Mouse (Mus musculus): ENCODE data around the gene Cdpf1. TPM values are rescaled to one million over a fixed set of nuclear protein-coding genes. Genes with fewer than 3 reads are reported as not detected.
A peak's percentile ranks its signal among the peaks of the same experiment; 100 is the strongest.

Gene Cdpf1
- polyA plus RNA-seq (2014; fragmentation: Nextera tagmentation; extraction: Ambion mirVana), result 30.6 and 33.4 TPM in 2 replicates

DNA sequence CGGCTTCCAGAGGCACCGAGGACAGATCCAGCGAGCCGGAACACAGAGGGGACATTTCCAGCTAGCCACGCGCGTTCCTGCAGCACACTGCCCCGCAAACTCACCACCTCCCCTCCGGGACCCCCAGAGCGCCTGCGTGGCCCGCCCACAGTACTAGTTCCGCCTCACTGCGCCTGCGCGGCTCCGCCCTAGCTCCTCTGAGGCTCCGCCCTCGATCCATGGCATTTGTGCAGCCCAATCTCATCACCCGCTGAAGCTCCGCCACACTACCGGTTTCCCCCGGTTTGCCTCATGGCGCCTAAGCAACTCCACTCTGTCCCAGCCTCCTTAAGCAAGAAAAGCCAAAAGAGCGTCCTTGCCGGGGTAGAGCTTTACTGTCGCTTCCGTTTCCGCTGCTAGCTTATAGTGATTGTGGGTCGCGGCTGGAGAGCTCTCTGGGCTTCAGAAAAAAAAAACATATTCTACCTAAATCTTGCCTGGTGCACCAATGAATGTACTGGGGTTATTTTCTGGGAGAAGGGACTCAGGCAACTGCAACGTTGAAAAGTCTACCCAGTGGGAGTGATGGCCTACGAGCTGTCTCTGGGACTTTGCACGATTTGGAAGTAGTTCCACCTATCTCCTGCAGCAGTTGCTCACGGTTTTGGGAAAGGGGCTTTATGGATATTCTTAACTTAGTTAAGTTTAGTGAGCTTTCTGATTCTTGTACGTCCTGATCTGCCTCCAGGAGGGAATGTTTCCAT is at the start of gene Cdpf1:
Cdpf1 (minus strand) TSS at position 163 of the 743 bp plus-strand sequence.
- Histone ChIP-seq H3K9me3 (ENCODE audit: control insufficient read depth, low read length) (no peaks in the 10 kb centered on the region), H3K27me3 (replicated peaks; ENCODE audit: control insufficient read depth, insufficient read depth, low read length) (no peaks in the 10 kb centered on the region), H3K4me3 (ENCODE audit: low read depth, low read length) (peak within 1 kb of the TSS; percentile 65), H3K36me3 (ENCODE audit: control insufficient read depth, insufficient read depth, low read length) (no peaks in the 10 kb centered on the region), H3K4me2 (ENCODE audit: low read depth, low read length) (peak within 1 kb of the TSS; percentile 60), H3K4me1 (ENCODE audit: control insufficient read depth, insufficient read depth, low read length) (peaks cover 7% of the 10 kb centered on the region), H3K9ac (ENCODE audit: low read depth, low read length) (peak within 1 kb of the TSS; percentile 78), H3K27ac (replicated peaks; ENCODE audit: low read depth, low read length) (peak within 1 kb of the TSS; percentile 87)
- 2% methylated on average over 29 of the region's 36 CpGs for WGBS
- ATAC-seq (ENCODE audit: low read depth) (peak; percentile 95), DNase-seq (ENCODE audit: low spot score) (peak; percentile 98)

- 1% methylated on average over 31 of the region's 42 CpGs for WGBS
Observed at GRCm38 (mm10) chr15:85859490-85860031, 48.1 kb upstream of the Cdpf1 start, which contains the start of gene Gtse1. TSS of gene Gtse1 (plus strand) at chr15:85859745.

DNA sequence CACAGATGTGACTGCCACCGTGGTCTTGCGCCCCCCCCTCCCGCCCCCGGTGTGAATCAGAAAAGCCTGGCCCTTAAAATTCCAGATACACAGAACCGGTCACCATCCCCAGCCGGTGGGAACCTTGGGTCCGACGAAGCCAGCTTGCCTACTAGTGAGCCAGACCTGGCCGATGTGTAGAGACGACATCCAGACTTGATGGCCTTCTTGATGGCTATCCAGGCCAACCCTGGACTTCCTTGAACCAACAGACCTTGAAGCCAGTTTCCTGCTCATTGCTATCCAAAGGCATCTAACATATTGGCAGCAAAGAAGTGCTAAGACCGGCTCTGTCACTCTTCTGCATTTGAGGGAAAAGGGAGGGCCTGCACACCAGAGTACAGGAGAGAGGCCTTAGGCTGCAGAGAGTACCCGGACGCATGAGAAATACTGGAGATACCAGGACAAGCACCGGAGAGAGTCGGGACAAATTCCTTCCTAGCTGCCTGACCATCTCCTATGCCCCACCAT is 47.5 kb upstream of the Cdpf1 start:
- Histone ChIP-seq H3K27ac (replicated peaks; ENCODE audit: low read depth, low read length) (peak overlapping the region; percentile 69; the same call in 1 of the 2 replicates), H3K9ac (ENCODE audit: low read depth, low read length) (peak overlapping the region; percentile 74), H3K9me3 (ENCODE audit: control insufficient read depth, low read length) (no peaks in the 10 kb centered on the region), H3K36me3 (ENCODE audit: control insufficient read depth, insufficient read depth, low read length) (peaks cover 18% of the 10 kb centered on the region), H3K4me2 (ENCODE audit: low read depth, low read length) (peak overlapping the region; percentile 77), H3K4me3 (ENCODE audit: low read depth, low read length) (peak overlapping the region; percentile 75), H3K27me3 (replicated peaks; ENCODE audit: control insufficient read depth, insufficient read depth, low read length) (no peaks in the 10 kb centered on the region), H3K4me1 (ENCODE audit: control insufficient read depth, insufficient read depth, low read length) (peaks cover 17% of the 10 kb centered on the region; the same call in 1 of the 2 replicates)
- ATAC-seq (ENCODE audit: low read depth) (peak; percentile 35), DNase-seq (ENCODE audit: low spot score) (no peak)
- WGBS, result 8% methylated on average over 15 of the region's 15 CpGs

More at GRCm38 (mm10) chr15:85859490-85860031, 48.1 kb upstream of the Cdpf1 start, which contains the start of gene Gtse1:
- Histone ChIP-seq H3K4me2 (ENCODE audit: low read depth, low read length) (peak within 1 kb of the TSS; percentile 77), H3K9me3 (ENCODE audit: control insufficient read depth, low read length) (no peaks in the 10 kb centered on the region), H3K36me3 (ENCODE audit: control insufficient read depth, insufficient read depth, low read length) (peaks cover 23% of the 10 kb centered on the region), H3K4me1 (ENCODE audit: control insufficient read depth, insufficient read depth, low read length) (peaks cover 17% of the 10 kb centered on the region; the same call in 1 of the 2 replicates), H3K9ac (ENCODE audit: low read depth, low read length) (peak within 1 kb of the TSS; percentile 74), H3K4me3 (ENCODE audit: low read depth, low read length) (peak within 1 kb of the TSS; percentile 75), H3K27ac (replicated peaks; ENCODE audit: low read depth, low read length) (peak within 1 kb of the TSS; percentile 69), H3K27me3 (replicated peaks; ENCODE audit: control insufficient read depth, insufficient read depth, low read length) (no peaks in the 10 kb centered on the region)
- DNase-seq (ENCODE audit: low spot score) (peak; percentile 99), ATAC-seq (ENCODE audit: low read depth) (peak; percentile 99)

DNA sequence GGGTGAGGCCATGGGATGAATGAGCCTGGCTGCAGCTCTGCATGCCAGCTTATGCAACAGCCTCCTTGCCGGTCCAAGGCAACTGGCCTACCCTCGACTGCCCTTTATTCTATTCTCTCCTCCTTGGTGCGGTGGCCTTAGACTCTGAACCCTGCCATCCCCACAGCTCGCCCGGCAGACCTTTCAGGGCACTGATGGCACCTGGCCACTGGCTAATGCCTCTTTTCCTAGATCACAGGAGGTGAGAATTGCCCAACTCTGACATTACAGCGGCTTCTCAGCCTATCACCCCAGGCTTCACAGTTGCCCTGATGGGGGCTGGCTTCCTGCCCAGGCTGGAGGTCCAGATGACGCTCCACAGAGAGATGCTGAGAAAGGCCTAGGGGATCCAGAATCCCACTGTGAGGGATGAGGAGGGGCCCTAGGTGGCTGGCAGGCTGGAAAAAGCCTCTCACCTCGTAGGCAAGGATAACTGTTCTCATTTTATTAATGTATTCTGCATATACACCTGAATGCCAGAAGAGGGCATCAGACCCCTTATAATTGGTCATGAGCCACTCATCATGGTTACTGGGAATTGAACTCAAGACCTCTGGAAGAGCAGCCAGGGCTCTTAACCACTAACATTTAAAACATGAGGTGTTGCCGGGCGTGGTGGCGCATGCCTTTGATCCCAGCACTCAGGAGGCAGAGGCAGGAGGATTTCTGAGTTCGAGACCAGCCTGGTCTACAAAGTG is 40.3 kb upstream of the Cdpf1 start:
- DNase-seq (ENCODE audit: low spot score), result no peak
- H3K9ac ChIP-seq (ENCODE audit: low read depth, low read length), result no peak overlapping the region
- H3K4me1 ChIP-seq (ENCODE audit: control insufficient read depth, insufficient read depth, low read length), result no peaks in the 10 kb centered on the region
- H3K27ac ChIP-seq (replicated peaks; ENCODE audit: low read depth, low read length), result no peak overlapping the region
- no peak for ATAC-seq (ENCODE audit: low read depth)
- WGBS, result 79% methylated on average over 12 of the region's 12 CpGs
- no peaks in the 10 kb centered on the region for H3K9me3 ChIP-seq (ENCODE audit: control insufficient read depth, low read length)
- H3K27me3 ChIP-seq (replicated peaks; ENCODE audit: control insufficient read depth, insufficient read depth, low read length), result no peaks in the 10 kb centered on the region
- no peak overlapping the region for H3K4me3 ChIP-seq (ENCODE audit: low read depth, low read length)
- no peaks in the 10 kb centered on the region for H3K36me3 ChIP-seq (ENCODE audit: control insufficient read depth, insufficient read depth, low read length)
- H3K4me2 ChIP-seq (ENCODE audit: low read depth, low read length), result no peak overlapping the region

DNA sequence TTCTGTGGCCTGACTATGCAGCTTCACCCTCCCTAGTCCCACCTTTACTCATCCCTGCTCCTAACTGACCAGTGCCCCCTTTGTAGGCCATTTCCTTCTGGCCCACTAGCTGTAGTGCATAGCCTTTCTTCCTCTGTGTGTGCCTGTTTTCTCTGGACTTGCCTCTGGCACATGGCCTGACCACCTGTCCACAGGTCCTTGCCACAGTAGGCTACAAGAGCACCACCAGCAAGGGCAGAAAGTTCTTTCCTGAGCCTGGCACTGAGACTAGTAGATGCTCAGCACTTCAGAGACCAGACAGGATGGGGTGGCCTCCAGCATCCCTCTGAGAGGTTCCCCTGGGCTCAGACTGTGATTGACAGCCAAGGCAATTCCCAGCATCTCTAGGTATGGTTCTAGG is 33.6 kb upstream of the Cdpf1 start:
- Histone ChIP-seq H3K36me3 (ENCODE audit: control insufficient read depth, insufficient read depth, low read length) (no peaks in the 10 kb centered on the region), H3K4me2 (ENCODE audit: low read depth, low read length) (no peak overlapping the region), H3K4me3 (ENCODE audit: low read depth, low read length) (no peak overlapping the region), H3K27me3 (replicated peaks; ENCODE audit: control insufficient read depth, insufficient read depth, low read length) (no peaks in the 10 kb centered on the region), H3K4me1 (ENCODE audit: control insufficient read depth, insufficient read depth, low read length) (no peaks in the 10 kb centered on the region), H3K9me3 (ENCODE audit: control insufficient read depth, low read length) (no peaks in the 10 kb centered on the region), H3K27ac (replicated peaks; ENCODE audit: low read depth, low read length) (no peak overlapping the region), H3K9ac (ENCODE audit: low read depth, low read length) (no peak overlapping the region)
- no peak for DNase-seq (ENCODE audit: low spot score)
- no peak for ATAC-seq (ENCODE audit: low read depth)

DNA sequence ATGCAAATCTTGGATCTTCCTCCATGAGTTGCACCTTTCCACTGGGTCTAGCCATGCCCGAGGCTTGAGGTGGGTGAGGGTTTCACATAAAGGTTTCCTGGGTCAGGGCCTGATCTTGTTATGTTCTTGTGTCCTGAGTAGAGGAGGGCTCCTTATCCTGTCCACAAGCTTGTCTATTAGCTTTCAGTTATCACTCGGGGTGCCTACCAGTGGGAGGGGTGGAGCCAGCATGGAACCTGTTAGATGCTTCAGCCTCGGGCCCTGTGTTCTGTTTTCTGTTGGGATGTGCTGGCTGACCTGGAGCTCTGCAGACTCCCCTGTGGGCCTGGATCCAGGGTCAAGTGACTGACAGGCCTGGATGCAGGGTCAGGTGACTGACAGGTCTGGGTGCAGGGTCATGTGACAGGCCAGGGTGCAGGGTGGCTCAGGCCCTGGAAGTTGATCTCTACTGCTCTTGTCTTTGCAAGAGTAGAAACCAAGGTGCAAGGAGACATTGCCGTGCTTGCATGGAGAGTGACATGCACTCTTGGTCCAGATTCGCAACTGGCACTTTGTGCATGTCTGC is 30.4 kb upstream of the Cdpf1 start:
- H3K9me3 ChIP-seq (ENCODE audit: control insufficient read depth, low read length), result no peaks in the 10 kb centered on the region
- H3K27me3 ChIP-seq (replicated peaks; ENCODE audit: control insufficient read depth, insufficient read depth, low read length), result no peaks in the 10 kb centered on the region
- no peaks in the 10 kb centered on the region for H3K36me3 ChIP-seq (ENCODE audit: control insufficient read depth, insufficient read depth, low read length)
- H3K9ac ChIP-seq (ENCODE audit: low read depth, low read length), result no peak overlapping the region
- H3K27ac ChIP-seq (replicated peaks; ENCODE audit: low read depth, low read length), result no peak overlapping the region
- no peak overlapping the region for H3K4me2 ChIP-seq (ENCODE audit: low read depth, low read length)
- ATAC-seq (ENCODE audit: low read depth) (no peak), DNase-seq (ENCODE audit: low spot score) (no peak)
- WGBS, result 78% methylated on average over 5 of the region's 5 CpGs
- no peaks in the 10 kb centered on the region for H3K4me1 ChIP-seq (ENCODE audit: control insufficient read depth, insufficient read depth, low read length)
- no peak overlapping the region for H3K4me3 ChIP-seq (ENCODE audit: low read depth, low read length)

DNA sequence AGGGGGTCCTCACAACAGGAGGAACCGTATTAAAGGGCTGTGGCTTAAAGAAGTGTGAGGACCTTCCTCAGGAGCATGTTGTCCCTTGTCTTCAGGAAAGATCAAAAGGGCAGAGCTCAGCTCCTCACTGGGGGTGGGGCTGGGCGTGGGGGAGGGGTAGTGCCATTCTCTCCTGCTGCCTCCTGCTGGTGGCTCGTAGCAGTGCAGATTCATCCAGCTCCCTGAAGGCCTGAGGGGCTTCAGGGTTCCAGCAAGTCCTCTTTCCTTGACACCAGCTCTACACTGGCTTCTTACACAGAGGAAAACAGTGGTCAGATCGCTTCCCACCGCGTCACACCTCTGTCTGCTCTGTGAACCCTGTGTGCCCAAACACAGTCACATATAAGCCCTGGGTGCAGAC is 29.5 kb upstream of the Cdpf1 start:
- Histone ChIP-seq H3K27ac (replicated peaks; ENCODE audit: low read depth, low read length) (no peak overlapping the region), H3K9ac (ENCODE audit: low read depth, low read length) (no peak overlapping the region), H3K36me3 (ENCODE audit: control insufficient read depth, insufficient read depth, low read length) (no peaks in the 10 kb centered on the region), H3K4me3 (ENCODE audit: low read depth, low read length) (no peak overlapping the region), H3K27me3 (replicated peaks; ENCODE audit: control insufficient read depth, insufficient read depth, low read length) (no peaks in the 10 kb centered on the region), H3K4me1 (ENCODE audit: control insufficient read depth, insufficient read depth, low read length) (no peaks in the 10 kb centered on the region), H3K9me3 (ENCODE audit: control insufficient read depth, low read length) (no peaks in the 10 kb centered on the region), H3K4me2 (ENCODE audit: low read depth, low read length) (no peak overlapping the region)
- WGBS, result 44% methylated on average over 6 of the region's 6 CpGs
- no peak for DNase-seq (ENCODE audit: low spot score)
- ATAC-seq (ENCODE audit: low read depth), result no peak

GRCm38 (mm10) chr15:85836887-85837286 is 25.4 kb upstream of the Cdpf1 start:
- Histone ChIP-seq H3K9me3 (ENCODE audit: control insufficient read depth, low read length) (no peaks in the 10 kb centered on the region), H3K4me3 (ENCODE audit: low read depth, low read length) (no peak overlapping the region), H3K4me1 (ENCODE audit: control insufficient read depth, insufficient read depth, low read length) (peaks cover 4% of the 10 kb centered on the region; the same call in 1 of the 2 replicates), H3K4me2 (ENCODE audit: low read depth, low read length) (no peak overlapping the region), H3K27me3 (replicated peaks; ENCODE audit: control insufficient read depth, insufficient read depth, low read length) (no peaks in the 10 kb centered on the region), H3K9ac (ENCODE audit: low read depth, low read length) (no peak overlapping the region), H3K36me3 (ENCODE audit: control insufficient read depth, insufficient read depth, low read length) (no peaks in the 10 kb centered on the region), H3K27ac (replicated peaks; ENCODE audit: low read depth, low read length) (no peak overlapping the region)
- whole genome bisulfite sequencing, result 91% methylated on average over 5 of the region's 5 CpGs
- DNase-seq (ENCODE audit: low spot score) (no peak), ATAC-seq (ENCODE audit: low read depth) (no peak)

Measured in embryonic facial prominence, embryonic 14.5 days (tissue).